Mouse (Mus musculus): ENCODE measurements around the gene Bin2. TPM values are rescaled to one million over a fixed set of nuclear protein-coding genes. Genes with fewer than 3 reads are reported as not detected.
A peak's percentile ranks its signal among the peaks of the same experiment; 100 is the strongest.

Gene Bin2
- total RNA-seq, 2 experiments from 2014 or later: 5.5 to 5.8 TPM

DNA sequence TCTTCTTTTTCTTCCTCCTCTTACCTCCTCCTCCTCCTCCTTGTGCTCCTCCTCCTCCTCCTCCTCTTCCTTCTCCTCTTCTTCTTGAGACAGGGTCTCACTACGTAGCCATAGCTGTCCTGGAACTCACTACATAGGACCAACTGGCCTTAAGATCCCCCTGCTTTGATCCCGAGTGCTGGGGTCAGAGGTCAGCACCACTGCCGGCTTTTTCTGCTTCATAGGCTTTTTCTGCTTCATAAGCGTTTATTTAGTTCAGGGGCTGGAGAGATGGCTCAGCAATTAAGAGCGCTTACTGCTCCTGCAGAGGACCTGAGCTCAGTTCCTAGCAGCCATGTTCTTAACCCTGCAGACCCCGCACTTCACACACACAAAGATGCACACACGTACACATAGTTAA lies 12.4 kb upstream of the Bin2 start:
- no peak for DNase-seq

DNA sequence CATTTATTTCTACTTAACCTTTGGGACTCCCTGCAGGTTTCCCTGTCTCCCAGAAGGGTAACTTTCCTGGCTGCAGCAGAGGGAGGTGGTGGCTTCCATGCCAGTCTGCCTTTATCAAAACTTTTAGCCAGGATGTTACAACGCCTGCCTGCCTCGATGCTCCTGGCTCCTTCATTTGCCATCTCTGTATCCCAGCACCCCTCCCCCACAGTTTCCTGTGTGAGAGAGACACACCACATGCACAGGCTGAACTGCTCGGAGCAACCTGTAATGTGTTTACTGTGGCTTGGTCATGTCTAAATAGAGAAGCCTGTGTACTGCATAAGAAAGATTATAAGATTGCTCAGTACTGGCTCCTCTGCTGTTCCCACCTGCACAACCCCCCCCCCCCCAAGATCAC lies 11.0 kb upstream of the Bin2 start:
- DNase-seq: no peak

DNA sequence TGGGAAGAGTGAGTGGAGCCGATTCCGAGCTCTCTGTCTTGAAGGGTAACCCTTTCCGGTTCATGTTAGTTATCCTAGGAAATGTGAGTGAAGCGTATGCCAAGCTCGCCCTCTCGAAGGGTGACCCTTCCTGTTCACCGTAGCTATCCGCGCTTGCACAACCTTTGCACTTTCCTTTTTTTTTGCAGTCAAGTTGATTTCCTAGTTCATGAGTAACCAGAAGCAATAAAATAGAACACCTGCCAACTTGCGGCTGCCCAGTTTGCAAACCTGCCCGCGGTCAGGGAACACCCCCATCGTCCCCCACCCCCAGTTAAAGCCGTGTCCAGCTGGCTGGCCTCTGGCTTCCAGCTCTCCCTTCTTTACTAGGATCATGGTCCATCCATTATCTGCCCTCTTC lies 9.7 kb upstream of the Bin2 start:
- no peak for DNase-seq

GRCm38 (mm10) chr15:100678581-100678980 lies 9.2 kb upstream of the Bin2 start:
- DNase-seq: no peak

- no peak for DNase-seq
Measured at GRCm38 (mm10) chr15:100677675-100678074, 8.3 kb upstream of the Bin2 start.

DNA sequence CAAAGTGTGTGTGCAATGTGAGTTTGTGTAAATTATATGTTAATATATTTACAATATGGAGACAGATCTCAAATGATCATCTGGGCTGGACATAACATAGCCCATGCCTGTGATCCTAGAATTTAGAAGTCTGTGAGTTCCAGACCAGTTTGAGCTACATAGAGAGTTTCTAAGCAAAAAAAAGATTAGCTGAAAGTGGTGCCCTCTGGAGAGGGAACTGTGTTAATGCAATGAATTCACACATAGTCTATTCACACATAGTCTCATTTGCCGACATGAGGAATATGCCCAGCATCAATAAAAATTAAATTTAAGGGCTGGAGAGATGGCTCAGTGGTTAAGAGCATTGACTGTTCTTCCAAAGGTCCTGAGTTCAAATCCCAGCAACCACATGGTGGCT lies 7.2 kb upstream of the Bin2 start:
- no peak for DNase-seq

- no peak for DNase-seq
Measured at GRCm38 (mm10) chr15:100675486-100675885, 6.1 kb upstream of the Bin2 start.

GRCm38 (mm10) chr15:100674566-100674965 lies 5.2 kb upstream of the Bin2 start:
- no peak for DNase-seq

DNA sequence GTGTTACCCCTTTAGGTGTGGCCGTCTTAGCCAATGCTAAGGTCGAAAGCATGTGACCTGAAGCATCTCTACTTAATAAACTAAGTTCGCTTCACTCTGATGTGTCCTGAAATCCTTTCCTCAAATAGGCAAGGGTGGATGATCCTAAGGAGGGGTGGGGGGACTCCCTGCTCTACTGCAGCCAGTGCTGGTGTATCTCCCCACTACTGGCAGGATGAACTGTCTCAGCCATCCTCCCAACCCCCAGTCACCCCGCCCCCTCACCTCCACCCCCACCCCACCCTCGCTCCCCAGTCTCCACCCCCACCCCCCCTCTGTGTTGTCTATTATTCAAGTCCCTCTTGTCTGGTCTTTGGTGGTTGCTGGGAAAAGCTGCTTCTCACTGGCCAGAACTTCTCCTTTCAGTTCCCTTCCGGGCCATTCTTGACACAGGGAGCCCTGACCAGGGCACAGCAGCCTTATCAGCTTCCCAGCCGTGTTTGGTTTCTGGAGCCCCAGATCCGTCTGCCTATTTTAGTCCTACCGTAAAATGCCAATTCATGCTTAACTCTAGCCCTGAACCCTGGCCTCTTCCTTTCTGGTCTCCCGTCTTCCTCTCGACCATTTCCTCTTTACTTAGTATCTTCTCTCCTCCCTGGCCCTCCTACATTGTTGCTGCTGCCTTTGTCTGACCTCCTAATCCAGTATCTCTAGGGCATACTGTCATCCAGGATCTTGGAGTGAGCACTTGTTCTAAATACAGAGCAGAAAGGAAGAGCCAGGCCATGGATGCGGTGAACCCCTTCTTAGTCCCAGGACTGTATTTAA lies 4.4 kb upstream of the Bin2 start:
- DNase-seq: no peak

DNA sequence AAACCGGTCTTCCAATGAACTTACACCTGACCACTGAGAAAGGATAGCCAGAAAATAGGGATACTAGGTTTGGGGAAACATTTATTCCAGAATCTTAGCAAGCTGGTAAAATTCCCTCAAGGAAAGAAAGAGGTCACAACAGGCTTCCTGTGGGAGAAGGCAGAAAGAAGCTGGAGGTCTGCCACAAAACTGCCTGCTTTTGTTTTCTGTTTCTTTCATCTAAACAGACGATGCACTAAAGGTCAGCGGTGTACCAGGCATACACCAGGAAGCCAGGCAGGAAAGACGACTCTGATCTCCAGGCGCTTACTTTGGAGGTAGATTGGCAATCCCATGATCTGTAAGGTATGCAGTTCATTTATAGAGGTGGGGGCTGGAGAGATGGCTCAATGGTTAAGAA lies 1.5 kb upstream of the Bin2 start:
- DNase-seq: no peak

DNA sequence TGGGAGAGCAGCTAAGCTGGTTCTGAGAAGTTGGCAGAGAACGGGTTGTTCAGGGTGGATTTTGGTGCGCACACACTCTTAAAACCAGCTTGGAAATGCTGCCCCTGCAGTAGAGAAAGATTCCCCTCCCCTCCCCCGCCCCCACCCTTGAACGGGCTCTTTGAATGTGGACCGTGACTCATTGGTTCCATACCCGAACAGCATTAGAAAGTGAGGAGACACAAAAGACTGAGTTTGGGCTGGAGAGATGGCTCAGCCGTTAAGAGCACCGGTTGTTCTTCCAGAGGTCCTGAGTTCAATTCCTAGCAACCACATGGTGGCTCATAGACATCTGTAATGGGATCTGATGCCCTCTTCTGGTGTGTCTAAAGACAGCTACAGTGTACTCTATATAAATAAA lies 651 bp upstream of the Bin2 start:
- no peak for DNase-seq

DNA sequence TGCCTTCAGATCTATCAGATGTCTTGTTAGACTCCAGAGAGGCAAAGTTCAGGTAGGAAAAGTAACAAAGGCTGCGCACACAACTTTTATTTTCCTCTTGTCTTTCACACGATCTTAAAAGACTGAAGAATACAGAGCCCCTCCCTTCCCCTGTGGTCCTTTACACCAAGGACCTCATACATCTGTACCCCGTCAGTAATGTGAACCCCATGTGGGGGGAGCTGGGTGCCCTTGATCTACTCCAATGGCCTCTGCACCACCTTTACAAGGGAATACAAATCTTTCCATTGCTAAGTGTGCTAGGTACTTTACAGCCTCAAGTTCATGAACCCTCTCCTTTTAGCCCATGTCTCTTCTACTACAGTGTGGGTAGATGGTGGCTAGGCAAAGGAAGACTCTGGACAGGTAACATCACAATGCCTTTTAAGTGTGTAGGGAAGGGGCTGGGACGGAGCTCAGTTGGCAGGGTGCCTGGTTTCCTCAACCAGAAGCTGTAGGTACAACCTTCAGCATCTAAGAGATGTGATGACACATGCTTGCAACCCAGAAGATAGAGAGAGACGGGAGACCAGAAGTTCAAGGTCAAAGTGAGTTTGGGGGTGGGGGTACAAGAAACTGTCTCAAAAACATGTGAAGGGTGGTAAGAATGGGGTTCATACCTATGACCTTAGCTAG lies 1.3 kb downstream of the Bin2 start:
- DNase-seq: no peak

GRCm38 (mm10) chr15:100667420-100667819 lies 1.9 kb downstream of the Bin2 start:
- no peak for DNase-seq

DNA sequence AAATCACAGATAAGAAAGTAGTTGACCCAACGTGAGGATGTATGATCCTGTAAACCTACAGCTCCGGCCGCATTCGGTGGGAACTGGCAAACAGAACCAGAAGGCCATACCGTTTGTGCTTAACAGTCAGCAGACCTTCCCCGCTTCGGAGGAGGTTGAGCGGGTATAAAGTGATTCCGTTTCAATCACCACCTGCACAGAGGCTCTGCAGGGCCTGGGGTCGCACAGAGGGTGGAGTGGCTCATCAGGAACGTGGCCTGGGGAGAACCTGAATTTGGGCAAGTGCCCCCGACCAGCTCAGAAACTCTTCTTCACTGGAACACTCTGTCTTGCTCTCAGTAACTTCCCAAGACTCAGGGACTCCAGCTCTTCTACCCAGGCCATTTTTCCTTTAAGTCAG lies 2.5 kb downstream of the Bin2 start:
- DNase-seq: no peak

- DNase-seq: no peak
Measured at GRCm38 (mm10) chr15:100666219-100666696, 3.1 kb downstream of the Bin2 start.

- DNase-seq: no peak
Measured at GRCm38 (mm10) chr15:100665411-100666218, 3.7 kb downstream of the Bin2 start.

GRCm38 (mm10) chr15:100664813-100665274 lies 4.5 kb downstream of the Bin2 start:
- no peak for DNase-seq

GRCm38 (mm10) chr15:100660805-100661204 lies 8.5 kb downstream of the Bin2 start:
- peak; percentile 29 for DNase-seq

DNA sequence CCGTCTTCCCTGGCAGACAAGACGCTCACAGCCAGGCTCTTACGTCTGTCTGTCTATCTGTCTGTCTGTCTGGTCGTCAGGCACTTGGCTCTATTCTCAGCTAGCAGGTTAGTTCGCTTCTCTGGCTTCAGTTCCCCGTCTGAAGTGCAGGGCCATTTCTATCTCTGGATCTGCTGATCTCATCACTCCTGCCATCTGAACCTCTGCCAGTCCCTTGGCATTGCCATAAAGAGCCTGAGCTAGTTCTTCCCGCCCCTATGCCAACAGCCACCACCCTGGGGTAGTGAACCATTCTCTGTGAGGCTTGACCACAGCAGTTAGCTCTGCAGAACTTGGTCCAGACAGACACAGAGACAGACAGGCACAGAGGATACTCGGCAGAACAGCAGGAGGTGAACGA lies 9.0 kb downstream of the Bin2 start:
- peak; percentile 61 for DNase-seq

DNA sequence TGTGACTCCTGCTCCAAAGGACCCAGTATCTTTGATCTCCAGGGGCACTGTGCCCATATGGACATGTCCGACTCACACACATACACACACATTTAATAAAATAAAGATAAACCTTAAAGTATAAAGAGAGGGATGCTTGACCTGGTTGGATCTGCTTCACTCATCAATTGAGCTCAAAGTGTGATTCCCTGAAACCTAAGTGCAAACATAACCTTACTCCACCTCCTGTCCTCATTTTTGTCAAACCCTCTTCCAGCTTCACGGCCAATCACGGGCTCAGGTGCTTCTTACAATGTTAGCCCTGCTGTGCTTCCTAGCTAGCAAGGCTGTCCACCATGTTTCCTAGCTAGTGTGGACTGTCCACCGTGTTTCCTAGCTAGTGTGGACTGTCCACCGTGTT lies 14.2 kb downstream of the Bin2 start:
- DNase-seq: no peak

DNA sequence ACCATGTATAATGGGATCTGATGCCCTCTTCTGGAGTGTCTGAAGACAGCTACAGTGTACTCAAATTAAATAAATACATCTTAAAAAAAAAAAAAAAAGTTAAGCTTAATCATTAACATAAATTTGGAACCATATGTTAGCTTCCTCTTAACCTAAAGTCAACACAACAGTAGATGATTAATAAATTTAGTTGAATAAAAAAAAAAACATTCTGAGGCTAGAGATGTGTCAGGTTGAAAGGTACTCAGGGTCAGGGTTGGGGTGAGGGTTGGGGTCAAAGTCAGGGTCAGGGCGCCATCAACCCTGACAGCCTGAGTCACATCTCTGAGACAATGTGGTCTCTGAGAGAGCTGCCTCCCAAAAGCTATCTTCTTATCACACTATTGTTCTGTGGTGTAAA lies 15.1 kb downstream of the Bin2 start:
- no peak for DNase-seq

DNA sequence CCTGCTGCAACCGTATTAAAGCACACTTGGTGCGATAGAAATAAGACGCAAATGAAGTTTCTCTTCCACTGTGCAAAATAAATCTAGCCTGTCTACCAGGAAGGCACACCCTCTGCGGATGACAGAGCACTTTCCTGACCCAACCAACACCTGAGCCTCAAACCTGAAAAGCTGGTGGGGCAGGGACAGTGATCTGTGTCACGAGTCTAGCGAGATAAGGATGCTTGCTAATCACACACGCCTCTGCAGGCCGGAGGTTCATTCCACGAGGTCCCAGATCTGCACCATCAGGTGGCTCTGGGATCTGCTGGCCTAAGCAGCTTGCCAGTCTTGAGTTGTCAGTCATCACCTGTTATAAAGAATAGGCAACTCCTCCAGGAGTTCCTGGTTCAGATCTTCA lies 17.7 kb downstream of the Bin2 start:
- no peak for DNase-seq

- DNase-seq: no peak
Measured at GRCm38 (mm10) chr15:100650111-100650510, 19.2 kb downstream of the Bin2 start.
